Mouse (Mus musculus) G1E (cell line): ENCODE results near the gene Usp42.

ENCODE experiments used
- CTCF ChIP-seq: IDR thresholded peaks from 2 replicates; pipeline ENCODE4 v1.5.1; 2012; ENCODE audit warnings: low read depth, low read length, inconsistent platforms, mixed read lengths
- GATA1 ChIP-seq: IDR thresholded peaks from 2 replicates; pipeline ENCODE4 v1.6.1; 2012; ENCODE audit warnings: borderline replicate concordance, low read length, inconsistent platforms, mixed read lengths
- GATA2 ChIP-seq: IDR thresholded peaks from 2 replicates; pipeline ENCODE4 v1.6.1; 2012; ENCODE audit warnings: low read depth, low read length, inconsistent platforms, borderline replicate concordance
- POLR2AphosphoS5 ChIP-seq: IDR thresholded peaks from 2 replicates; pipeline ENCODE4 v1.6.1; 2012; ENCODE audit warnings: low read depth, low read length, inconsistent platforms; ENCODE audit not compliant: insufficient replicate concordance
- TAL1 ChIP-seq: conservative IDR thresholded peaks from 2 replicates; pipeline ENCODE4 v1.6.1; 2012; ENCODE audit warnings: low read depth, low read length, inconsistent platforms, mixed read lengths

DNA sequence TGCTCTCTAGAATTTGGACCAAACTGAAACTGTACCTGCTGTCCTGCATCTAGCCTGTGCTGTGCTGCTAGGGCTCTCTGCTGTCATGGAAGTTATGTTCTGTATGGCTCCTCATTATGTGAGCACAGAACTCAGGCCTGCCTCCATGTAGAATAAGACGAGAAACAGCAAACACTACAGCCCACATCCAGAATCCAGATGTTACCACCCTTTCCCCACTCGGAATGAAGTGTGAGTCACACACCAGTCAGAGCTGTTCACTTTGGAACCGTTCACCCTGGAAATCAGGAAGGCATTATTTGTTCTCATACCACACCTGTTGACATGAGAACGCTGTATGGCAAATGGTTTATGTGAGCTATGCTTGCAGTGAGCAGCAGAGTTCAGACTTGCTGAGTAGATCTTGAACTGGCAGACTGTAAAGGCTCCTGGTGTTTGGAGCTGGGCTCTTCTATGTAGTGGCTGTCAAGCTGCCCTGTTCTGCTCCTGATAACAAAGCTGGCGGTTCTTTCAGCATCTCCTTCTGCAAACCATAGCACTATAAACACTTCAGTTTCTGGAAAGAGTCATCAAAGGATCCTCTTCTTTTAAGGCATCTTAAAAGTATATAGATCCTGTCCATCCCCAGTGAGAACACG lies 53.3 kb downstream of the Usp42 start:
- TF ChIP-seq CTCF (no peak), GATA1 (no peak), POLR2AphosphoS5 (no peak), TAL1 (no peak), GATA2 (no peak)
